Mouse (Mus musculus) adrenal gland, adult (tissue): ENCODE measurements around the gene Rack1.
A peak's percentile ranks its signal among the peaks of the same experiment; 100 is the strongest.

ENCODE experiments used
- DNase-seq, 2 experiments: peaks; one replicate each; pipeline ENCODE4 v3.0.0; 2022 to 2023; ENCODE audit warnings: low spot score in 1 of 2; ENCODE audit not compliant: inconsistent age in 2 of 2

Rack1 gene

DNA sequence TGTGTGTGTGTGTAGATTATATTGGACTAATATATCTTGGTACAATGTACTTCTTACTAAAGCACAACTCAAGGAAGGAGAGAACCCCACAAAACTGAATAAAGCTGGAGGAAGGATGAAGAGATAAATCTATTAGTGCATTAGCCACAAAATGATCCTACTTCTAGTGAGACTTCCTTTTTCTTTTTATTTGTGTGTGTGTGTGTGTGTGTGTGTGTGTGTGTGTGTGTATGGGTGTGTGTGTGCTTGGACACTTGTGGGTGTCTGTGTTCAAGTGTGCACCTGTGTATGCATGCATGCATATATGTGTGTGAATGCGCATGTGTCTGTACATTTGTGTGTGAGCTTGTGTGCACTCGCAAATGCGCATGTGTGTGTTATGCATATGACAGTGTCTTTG, 6.9 kb upstream of the Rack1 start:
- no peak for DNase-seq

- DNase-seq: peak in 1 of 2 experiments; percentile 41
These were observed 4.9 kb upstream of the Rack1 start for GRCm38 (mm10) chr11:48795221-48795620.

GRCm38 (mm10) chr11:48796290-48796689, 3.8 kb upstream of the Rack1 start:
- no peak for DNase-seq

DNA sequence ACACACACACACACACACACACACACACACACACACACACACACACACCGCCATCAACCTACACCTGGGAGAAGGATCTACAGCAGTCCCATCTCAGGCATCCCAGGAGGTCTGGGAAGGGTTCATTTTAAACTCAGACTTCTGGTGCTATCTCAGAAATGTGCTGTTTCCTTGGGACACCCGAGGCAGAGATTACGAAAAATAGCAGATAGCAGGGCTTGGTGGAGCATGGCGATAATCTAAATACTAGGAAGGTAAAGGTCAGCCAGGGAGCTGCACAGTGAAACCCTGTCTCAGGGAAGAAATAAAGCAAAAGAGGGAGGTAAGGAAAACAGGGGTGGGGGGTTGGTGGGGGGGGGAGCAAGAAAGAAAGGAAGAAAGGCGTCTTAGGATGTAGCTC, 2.8 kb upstream of the Rack1 start:
- no peak for DNase-seq

GRCm38 (mm10) chr11:48798308-48798707, 1.8 kb upstream of the Rack1 start:
- DNase-seq: peak in 1 of 2 experiments; percentile 43

GRCm38 (mm10) chr11:48798984-48799920, 880 bp upstream of the Rack1 start:
- peak in 1 of 2 experiments; percentile 56 for DNase-seq

DNA sequence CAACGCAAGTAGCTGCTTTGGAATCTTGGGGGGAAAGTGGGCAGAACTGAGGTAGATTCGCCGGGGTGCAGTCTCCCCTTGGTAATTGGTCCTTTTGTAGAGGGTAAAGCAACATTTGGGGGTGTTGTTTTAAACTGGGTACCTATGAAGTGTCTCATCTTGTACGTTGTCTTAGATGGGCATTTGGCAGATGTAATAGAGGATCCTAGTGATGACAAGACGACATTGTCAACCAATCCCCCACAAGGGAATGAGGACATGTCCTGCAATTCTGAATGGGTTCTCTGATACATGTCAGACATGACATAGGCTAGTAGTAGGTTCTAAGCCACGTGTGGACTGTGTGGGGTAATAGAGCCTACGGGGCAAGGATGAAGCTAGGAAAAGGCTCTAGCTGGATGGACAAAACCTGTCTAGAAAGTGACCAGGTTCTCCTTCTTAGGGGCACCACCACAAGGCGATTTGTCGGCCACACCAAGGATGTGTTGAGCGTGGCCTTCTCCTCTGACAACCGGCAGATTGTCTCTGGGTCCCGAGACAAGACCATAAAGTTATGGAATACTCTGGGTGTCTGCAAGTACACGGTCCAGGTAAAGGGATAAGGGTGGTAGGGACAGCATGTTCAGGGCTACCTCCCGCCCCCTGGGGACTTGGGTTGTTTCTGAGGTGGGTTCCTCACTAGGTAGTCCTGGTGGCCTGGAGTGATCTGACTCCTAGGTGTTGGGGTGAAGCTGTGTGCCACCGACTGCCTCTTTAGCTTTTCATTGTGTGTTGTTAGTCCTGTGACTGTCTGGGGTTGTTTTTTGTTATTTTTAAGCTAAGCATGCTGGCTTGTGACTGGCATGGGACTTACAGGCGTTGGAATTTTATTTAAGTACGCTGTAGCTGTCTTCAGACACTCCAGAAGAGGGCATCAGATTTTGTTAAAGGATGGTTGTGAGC, 2.0 kb downstream of the Rack1 start:
- peak in 1 of 2 experiments; percentile 46 for DNase-seq

DNA sequence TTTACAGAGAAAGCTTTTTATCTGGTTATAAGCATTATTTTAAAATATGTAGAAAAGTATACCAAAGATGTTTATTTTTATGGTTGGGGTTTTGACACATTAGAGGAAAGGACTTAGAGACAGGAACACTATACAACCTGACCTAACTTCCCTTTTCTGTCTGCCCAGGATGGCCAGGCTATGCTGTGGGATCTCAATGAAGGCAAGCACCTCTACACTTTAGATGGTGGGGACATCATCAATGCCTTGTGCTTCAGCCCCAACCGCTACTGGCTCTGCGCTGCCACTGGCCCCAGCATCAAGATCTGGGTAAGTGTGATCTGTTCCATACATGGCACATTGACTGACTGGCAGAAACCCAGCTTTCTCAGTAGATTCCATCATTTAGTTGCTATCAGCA, 3.9 kb downstream of the Rack1 start:
- no peak for DNase-seq

DNA sequence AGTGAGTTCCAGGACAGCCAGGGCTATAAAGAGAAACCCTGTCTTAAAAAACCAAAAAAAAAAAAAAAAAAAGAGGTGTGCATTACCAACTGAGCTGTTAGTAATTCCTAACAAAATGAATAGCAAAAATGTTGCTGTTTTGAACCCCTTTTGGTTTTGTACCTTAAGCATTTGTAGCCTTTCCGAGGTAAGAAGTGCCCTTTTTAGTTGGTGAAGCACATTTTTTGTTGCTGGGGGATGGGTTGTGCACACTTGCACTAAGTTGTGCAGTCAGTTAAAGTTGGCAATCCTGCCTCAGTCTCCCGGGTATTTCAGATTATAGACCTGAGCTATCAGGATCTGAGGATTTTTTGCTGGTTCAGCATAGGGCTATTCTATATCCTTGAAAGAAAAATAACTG, 4.8 kb downstream of the Rack1 start:
- DNase-seq: no peak

DNA sequence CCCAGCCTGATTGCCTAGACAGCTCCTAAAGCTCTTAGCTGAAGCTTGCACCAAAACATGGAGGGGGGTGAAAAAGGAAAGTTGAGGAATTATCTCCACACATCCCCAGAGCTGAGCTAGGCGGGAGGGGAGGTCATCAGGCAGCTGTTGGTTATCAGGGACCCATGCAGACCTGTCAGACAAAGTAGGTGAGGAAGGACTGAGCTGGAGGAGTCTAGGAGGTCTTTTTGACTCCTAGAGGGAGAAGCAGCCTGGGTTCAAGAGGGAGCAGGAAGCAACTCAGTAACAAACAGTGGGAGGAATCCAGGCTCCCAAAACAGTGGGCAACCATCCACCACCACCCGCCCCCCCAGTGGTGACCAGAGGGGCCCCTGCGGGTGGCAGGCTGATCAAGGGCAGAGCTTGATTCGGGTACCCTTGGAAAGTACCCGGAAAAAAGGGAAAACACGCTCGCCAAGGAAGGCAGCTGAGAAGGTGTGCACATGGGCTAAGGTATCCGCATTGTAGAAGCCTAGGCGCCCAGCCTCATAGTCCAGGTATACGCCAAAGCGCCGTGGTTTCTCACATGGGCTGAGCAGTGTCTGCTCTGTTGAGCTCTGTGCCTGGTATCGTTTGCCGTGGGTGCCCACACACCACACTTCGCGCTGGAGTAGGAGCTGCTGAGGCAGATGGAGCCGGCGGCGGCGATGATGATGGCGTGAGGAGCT, 6.9 kb downstream of the Rack1 start:
- peak in 1 of 2 experiments; percentile 57 for DNase-seq

GRCm38 (mm10) chr11:48807563-48808303, 7.6 kb downstream of the Rack1 start:
- DNase-seq: peak in 1 of 2 experiments; percentile 53

- no peak for DNase-seq
These were observed 8.1 kb downstream of the Rack1 start for GRCm38 (mm10) chr11:48808304-48808646.

DNA sequence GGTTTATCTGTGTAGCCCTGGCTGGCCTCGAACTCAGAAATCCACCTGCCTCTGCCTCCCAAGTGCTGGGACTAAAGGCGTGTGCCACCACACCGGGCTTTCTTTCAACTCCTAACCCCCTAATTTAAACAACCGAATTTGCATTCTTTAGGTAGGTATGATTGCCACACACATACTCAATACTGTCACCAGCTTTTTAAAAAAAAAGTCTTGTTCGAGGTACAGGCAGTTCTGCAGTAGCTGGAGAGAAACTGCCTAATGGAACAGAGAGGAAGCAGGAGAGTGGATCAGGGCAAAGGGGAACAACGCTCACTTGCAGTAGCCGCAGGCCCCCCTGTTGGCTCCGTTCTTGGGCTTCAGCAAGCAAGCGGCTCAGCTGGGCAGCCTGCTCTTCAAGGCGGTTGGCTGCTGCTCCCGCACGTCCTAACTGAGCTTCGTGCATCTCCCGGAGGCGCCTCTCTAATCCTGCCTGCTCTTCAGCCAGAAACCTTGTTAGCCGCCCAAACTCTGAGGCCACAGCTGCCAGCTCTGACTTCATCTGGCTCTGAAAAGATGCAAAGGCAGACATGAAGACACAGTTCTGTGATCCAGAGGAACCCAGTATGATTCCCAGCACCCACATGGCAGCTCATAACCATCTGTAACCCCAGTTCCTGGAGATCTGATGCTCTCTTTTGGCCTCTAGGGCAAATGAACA, 8.8 kb downstream of the Rack1 start:
- DNase-seq: peak in 1 of 2 experiments; percentile 48

GRCm38 (mm10) chr11:48809434-48809830, 9.3 kb downstream of the Rack1 start:
- DNase-seq: peak in 1 of 2 experiments; percentile 53

DNA sequence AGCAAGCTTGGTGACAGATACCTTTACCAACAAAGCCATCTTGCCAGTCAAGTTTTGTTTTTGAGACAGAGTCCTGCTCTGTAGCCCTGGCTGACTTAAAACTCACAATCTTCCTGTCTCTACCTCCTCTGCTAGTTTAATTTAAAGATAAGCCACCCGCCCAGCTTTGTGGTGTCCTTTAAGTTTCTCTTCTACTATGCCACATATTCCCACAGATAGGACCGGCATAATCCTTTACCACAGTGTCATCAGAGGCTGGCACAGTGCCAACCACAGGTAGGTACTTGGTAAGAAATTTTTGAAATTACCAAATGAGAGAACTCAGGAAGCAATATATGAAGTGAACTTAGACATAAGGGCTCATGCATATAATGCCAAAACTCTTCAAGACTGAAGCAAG, 10.0 kb downstream of the Rack1 start:
- no peak for DNase-seq

DNA sequence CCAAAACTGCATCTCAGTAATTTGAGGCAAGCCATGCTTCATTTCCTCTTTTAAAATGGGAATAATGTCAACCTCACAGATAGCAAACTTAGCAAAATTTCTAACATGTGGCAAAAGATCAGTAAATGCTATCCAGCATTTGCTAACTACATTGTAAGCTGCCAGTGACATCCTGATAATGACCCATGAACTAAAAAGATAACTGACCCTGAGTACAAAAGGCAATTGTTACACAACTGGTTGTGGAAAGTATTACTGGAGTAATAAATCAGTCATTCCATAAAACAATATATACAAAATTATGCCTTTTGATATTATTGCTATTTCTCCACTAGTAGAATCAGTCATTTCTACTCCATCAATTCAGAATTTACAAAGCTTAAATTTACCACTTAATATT, 13.7 kb downstream of the Rack1 start:
- no peak for DNase-seq

DNA sequence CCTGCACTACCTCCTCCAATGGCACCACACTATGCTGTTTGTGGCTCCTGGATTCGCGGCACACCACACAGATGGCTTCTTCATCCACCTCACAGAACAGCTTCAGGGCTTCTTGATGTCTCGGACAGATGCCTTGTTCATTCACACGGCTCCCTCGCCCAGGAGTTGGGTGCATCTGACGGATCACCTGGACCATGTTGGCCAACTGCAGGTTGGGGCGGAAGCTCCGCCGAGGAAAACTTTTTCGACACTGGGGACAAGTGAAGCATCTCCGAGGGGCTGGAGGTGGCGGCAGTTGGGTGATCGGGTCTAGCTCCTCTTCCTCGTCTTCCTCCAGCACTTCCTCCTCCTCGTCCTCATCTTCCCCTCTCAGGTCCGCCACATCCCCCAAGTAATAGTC, 15.7 kb downstream of the Rack1 start:
- peak; percentile 51 to 69 for DNase-seq

GRCm38 (mm10) chr11:48816281-48816781, 16.2 kb downstream of the Rack1 start:
- DNase-seq: peak in 1 of 2 experiments; percentile 67
